Mouse (Mus musculus): ENCODE measurements around the gene Csk.

GRCm38 (mm10) chr9:57612587-57612986 is 40.8 kb downstream of the Csk start:
- TF ChIP-seq CTCF (IDR thresholded peaks at IDR 0.05; ENCODE audit: extremely low read depth, insufficient read depth, low read length) = no peak
- TF ChIP-seq POLR2A (IDR thresholded peaks at IDR 0.05; ENCODE audit: extremely low read depth, insufficient read depth, low read length) = no peak
